Mouse (Mus musculus): ENCODE data around the gene Gabpb2.
"Not testable (repeated sequence)": the region's sequence is repeated elsewhere in the genome, so short reads cannot be mapped to it uniquely, and the experiment has no call there.

The Gabpb2 gene

DNA sequence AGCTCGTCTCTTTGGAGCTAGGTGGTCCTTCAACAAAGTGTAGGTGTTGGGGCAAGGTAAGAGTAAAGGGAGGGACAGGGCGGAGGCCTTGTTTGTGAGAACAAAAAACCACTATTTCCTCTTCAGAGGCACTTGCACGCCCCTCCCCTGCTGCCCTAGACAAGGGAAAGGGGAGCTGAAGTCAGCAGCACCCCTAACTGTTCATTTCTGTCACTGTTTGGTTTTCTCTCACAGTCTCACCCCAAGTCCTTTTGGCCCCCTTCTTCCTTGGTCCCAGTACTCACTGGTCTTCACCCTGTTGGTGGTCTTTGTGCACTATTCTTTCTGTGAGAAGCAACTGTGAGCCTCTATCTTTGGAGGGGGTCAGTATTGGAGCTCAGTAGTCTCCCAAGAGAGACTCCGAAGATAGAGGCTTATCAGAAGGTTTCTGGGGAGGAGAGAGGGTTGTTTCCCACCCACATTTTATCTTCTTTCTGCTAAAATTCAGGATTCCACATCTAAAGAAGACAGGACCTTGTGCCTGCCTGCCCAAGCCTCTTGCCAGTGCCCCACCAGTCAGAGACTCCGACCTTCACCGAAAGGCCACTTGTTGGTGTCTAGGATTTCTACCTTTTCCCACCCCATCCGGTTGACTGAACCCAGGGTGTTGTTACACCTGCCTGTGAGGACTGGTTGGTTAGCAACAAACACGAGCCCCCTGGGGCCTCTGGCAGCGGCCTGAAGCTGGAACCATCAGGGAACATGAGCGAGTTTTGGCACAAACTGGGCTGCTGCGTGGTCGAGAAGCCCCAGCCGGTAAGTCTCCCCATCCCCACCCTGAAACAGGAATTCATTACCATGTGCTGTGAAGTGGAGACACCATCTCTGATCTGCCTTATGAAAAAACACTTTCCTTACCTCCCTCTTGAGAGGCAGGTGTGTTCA lies 13.8 kb upstream of the Gabpb2 start, which contains the start of gene Mllt11:
Gene Mllt11 (minus strand): TSS at position 874 of the 924 bp plus-strand sequence.
- peak; percentile 32 for DNase-seq (ENCODE audit: low read depth, low spot score)

DNA sequence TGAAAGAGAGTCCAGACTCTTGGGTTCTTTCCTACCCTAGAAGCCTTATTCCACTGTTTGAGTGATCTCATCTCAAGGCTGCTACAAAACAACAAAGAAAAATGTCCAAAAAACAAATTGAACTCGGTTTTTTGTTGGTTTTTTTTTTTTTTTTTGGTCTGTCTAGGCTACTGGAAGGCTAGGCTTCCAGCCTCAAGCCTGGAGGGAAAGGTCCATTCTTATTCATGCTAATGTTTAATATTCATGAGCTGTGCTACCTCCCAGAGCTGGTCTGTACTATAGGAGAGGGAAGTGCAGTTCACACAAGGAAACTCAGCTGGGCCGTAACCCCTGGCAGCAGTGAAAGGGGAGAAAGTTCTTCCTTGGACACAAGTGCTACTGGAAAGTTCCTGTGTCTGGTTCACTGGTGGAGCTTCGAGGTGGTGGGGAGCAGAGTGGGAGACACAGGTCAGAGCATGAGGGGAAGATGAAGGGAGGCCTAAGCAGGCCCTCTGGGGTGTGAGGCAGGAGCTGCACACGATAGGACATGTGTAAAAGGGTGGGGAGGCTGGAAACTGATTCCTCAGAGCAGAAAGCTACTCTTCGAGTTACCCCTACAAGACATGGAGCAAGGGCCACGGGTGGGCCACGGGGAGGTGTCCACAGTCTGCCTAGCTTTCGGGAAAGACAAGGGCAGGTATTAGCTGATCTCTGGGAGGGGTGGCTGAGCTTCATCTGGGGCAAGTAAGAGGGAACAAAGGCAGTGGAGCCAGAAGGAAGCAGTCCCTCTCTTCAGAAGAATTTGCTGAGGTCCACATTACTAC lies 13.0 kb upstream of the Gabpb2 start:
- peak; percentile 89 for DNase-seq (ENCODE audit: low read depth, low spot score)

- DNase-seq (ENCODE audit: low read depth, low spot score): no peak
Measured at GRCm38 (mm10) chr3:95229781-95230494, 12.2 kb upstream of the Gabpb2 start.

DNA sequence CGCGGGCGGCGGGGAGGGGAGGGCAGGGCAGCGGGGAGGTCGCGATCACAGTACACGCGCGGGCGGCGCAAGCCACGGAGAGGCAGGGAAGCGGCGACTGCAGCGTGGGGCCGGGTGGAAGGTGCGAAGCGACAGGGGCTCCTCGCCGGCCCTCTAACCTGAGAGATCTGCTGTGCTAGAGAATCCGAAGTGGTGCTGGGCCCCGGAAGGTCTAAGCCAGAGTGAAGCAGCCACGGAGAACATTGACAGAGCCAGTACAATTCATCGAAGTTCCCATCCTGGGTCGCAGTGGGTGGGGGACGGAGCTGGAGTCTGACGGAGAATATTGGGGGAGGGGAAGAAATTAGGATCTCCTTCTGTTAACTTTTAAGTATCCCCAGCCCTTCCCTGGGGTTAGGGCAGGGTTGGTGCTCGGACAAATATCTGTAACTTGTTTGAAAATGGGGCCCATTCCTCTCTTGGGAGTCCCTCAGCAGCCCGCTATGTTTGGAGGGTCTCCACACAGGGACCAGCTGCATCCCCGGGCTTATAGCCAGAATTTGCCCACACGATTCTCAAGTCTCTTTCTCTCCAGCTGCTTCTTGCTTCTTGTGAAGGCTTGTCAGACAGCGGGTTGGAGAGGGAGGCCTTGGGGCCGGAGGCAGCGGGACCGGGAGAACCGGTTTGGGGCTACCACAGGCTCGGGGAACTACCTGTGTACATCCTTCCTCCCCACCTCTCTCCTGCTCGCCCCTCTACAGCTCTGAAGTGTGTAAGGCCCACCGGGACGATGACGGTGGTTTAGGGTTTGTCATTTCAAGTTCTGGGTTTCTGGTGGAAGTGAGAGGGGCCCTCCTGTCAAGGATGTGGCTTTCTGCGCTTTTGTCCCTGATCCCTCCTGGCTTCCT lies 11.4 kb upstream of the Gabpb2 start:
- peak; percentile 63 for DNase-seq (ENCODE audit: low read depth, low spot score)

GRCm38 (mm10) chr3:95228148-95228893 lies 10.6 kb upstream of the Gabpb2 start, which contains the start of gene Cdc42se1:
Cdc42se1 (plus strand) TSS chr3:95228732.
- DNase-seq (ENCODE audit: low read depth, low spot score): peak; percentile 94

- no peak for DNase-seq (ENCODE audit: low read depth, low spot score)
Measured at GRCm38 (mm10) chr3:95227214-95227613, 9.5 kb upstream of the Gabpb2 start.

- DNase-seq (ENCODE audit: low read depth, low spot score): peak; percentile 97
Measured at GRCm38 (mm10) chr3:95224295-95224694, 6.6 kb upstream of the Gabpb2 start.

GRCm38 (mm10) chr3:95223041-95223440 lies 5.3 kb upstream of the Gabpb2 start:
- DNase-seq (ENCODE audit: low read depth, low spot score): peak; percentile 38

DNA sequence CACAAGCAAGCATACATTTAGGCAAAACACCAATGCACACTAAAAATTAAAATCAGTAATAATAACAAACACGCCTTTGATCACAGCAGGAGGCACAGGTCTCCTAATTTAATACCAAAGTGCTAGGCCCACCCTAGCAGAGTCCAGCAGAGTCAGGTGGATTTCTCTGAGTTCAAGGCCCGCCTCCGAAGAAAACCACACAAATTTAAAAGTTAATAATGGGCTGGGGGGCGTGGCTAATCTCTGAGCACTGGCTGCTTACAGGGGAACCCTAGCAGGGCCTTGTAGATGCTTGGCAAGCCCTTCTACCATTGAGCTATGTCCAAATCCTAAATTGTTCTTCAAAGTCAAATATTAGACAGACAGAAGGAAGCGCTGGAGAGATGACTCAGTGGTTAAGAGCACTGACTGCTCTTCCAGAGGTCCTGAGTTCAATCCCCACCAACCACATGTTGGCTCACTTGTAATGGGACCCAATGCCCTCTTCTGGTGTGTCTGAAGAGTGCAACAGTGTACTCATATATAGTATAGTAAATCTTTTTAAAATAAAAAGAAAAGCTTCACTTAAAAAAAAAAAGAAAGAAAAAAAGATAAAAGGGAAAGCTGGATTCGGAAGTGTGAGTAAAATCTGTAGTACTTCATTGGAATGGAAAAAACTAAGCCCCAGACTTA lies 886 bp upstream of the Gabpb2 start:
- peak; percentile 81 for DNase-seq (ENCODE audit: low read depth, low spot score)

DNA sequence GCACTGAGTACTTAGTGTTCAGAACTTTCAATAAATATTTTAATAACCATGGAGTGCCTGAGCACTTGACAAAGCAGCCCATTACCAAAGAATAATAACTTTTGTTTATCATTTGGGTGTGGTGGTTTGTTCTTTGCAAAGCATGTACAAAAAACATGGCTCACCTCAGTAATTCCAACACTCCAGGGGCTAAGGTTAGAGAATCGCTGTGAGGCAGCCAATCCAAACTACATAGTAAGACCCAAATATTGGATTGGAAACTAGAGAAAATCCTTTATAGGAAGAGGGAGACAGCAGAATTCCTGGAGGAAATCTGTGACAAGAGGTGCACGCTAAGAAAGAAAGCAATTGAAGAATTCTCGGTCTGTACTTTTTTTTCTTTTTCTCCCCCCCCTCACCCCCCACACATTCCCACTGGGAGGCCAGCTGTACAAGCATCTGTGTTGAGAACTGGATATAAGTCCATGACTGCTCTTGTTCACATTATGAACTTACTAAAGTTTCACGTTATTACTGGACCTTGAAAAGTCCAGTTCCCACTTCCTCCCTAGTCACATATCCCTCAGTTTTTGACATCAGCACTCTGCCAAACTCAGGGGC lies 961 bp downstream of the Gabpb2 start:
- DNase-seq (ENCODE audit: low read depth, low spot score): no peak

- no peak for DNase-seq (ENCODE audit: low read depth, low spot score)
Measured at GRCm38 (mm10) chr3:95213609-95213975, 4.1 kb downstream of the Gabpb2 start.

DNA sequence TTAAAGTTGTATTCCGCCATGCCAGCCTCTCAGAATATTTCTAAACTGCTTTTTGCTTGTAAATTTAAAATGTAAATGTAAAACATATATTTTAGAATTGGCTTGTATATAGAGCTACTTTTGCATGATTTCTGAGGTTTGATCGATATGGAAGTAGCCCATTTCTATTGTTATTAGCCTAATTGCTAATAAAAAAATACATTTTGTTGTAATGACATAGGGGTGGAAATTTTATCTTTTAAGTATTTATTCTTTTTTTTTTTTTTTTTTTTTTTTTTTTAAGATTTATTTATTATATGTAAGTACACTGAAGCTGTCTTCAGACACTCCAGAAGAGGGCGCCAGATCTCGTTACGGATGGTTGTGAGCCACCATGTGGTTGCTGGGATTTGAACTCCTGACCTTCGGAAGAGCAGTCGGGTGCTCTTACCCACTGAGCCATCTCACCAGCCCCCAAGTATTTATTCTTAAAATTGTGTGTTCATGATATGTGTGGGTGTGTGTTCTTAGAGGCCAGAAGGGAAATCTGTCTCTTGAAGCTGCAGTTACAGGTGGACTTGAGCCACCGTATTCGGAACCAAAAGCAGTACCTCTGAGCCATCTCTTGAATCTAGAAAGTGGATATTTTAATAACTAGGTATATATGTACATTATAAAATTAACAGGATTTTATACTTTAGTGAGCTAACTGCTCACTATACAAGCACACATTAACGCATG lies 4.7 kb downstream of the Gabpb2 start:
- not testable (repeated sequence) for DNase-seq (ENCODE audit: low read depth, low spot score)

GRCm38 (mm10) chr3:95210585-95210984 lies 7.1 kb downstream of the Gabpb2 start:
- DNase-seq (ENCODE audit: low read depth, low spot score): no peak

- no peak for DNase-seq (ENCODE audit: low read depth, low spot score)
Measured at GRCm38 (mm10) chr3:95208286-95208685, 9.4 kb downstream of the Gabpb2 start.

DNA sequence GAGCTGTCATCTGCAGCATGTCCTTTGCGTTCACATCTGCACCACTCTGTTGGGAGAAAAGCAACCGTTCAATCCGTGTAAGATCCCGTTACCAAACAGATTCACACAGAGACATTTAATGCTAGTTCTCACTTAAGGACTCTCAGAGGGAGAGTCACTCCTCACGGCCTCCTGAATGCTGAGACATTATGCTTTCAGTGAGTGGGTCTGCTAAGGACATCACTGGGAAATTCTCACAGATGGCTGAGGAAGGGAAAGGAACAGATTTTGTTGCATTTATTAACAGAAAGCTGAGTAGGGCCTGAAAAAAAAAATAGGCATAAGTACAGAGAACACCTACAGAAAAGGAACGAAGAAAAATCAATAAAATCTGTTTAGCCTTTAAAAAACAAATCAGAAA lies 13.8 kb downstream of the Gabpb2 start:
- DNase-seq (ENCODE audit: low read depth, low spot score): no peak

GRCm38 (mm10) chr3:95200562-95200961 lies 17.2 kb downstream of the Gabpb2 start:
- DNase-seq (ENCODE audit: low read depth, low spot score): no peak

- DNase-seq (ENCODE audit: low read depth, low spot score): no peak
Measured at GRCm38 (mm10) chr3:95200132-95200531, 17.6 kb downstream of the Gabpb2 start.

GRCm38 (mm10) chr3:95199101-95199500 lies 18.6 kb downstream of the Gabpb2 start:
- DNase-seq (ENCODE audit: low read depth, low spot score): no peak
